ENCODE assay signal across 8 mouse cellular contexts in the genomic region with DNA sequence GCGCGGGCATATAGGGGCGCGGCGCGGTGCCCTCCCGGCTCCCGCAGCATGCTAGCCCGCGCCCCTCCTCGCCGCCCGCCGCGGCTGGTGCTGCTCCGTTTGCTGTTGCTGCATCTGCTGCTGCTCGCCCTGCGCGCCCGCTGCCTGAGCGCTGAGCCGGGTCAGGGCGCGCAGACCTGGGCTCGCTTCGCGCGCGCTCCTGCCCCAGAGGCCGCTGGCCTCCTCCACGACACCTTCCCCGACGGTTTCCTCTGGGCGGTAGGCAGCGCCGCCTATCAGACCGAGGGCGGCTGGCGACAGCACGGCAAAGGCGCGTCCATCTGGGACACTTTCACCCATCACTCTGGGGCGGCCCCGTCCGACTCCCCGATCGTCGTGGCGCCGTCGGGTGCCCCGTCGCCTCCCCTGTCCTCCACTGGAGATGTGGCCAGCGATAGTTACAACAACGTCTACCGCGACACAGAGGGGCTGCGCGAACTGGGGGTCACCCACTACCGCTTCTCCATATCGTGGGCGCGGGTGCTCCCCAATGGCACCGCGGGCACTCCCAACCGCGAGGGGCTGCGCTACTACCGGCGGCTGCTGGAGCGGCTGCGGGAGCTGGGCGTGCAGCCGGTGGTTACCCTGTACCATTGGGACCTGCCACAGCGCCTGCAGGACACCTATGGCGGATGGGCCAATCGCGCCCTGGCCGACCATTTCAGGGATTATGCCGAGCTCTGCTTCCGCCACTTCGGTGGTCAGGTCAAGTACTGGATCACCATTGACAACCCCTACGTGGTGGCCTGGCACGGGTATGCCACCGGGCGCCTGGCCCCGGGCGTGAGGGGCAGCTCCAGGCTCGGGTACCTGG. TPM values are rescaled to one million over a fixed set of nuclear protein-coding genes. Genes with fewer than 3 reads are reported as not detected.
DNase-seq lines count a peak whose midpoint lies in the region; ATAC-seq and TF ChIP-seq lines count a peak whose summit lies in the region.

No protein-coding gene starts in this region.

- no peaks in the 10 kb centered on the region for H3K9me3 ChIP-seq in ES-Bruce4 (replicated peaks; ENCODE audit: control insufficient read depth, insufficient read depth, low read length, poor library complexity, severe bottlenecking)
- H3K9me3 ChIP-seq in forebrain, postnatal 0 days (ENCODE audit: low read length): no peaks in the 10 kb centered on the region
- H3K9me3 ChIP-seq in intestine, embryonic 16.5 days (ENCODE audit: control insufficient read depth, low read length): no peaks in the 10 kb centered on the region
- no peaks in the 10 kb centered on the region for H3K9me3 ChIP-seq in liver, embryonic 16.5 days (replicated peaks; ENCODE audit: control insufficient read depth, low read length)

- TF ChIP-seq CTCF in ES-Bruce4 (IDR thresholded peaks at IDR 0.05; ENCODE audit: low read depth, low read length): no peak
- peak; percentile 51 for TF ChIP-seq CTCF in forebrain, postnatal 0 days (IDR thresholded peaks at IDR 0.05; ENCODE audit: low read depth)
- TF ChIP-seq CTCF in olfactory bulb, adult 2 months (IDR thresholded peaks at IDR 0.05; ENCODE audit: insufficient read depth, low read depth, low read length): no peak

- peaks cover 12% of the 10 kb centered on the region; the same call in 1 of the 2 replicates for H3K27me3 ChIP-seq in ES-Bruce4 (ENCODE audit: control insufficient read depth, insufficient read depth, low read length, poor library complexity, severe bottlenecking)
- H3K27me3 ChIP-seq in forebrain, postnatal 0 days (ENCODE audit: insufficient read depth, low read length): peaks cover 22% of the 10 kb centered on the region
- peaks cover 25% of the 10 kb centered on the region for H3K27me3 ChIP-seq in intestine, embryonic 16.5 days (replicated peaks; ENCODE audit: control insufficient read depth, insufficient read depth, low read length)
- peaks cover 23% of the 10 kb centered on the region for H3K27me3 ChIP-seq in liver, embryonic 16.5 days (ENCODE audit: control insufficient read depth, insufficient read depth, low read depth, low read length)

- no peak overlapping the region for H3K27ac ChIP-seq in ES-Bruce4 (ENCODE audit: insufficient read depth, low read length)
- H3K27ac ChIP-seq in forebrain, postnatal 0 days (ENCODE audit: low read depth, low read length): no peak overlapping the region
- no peak overlapping the region for H3K27ac ChIP-seq in intestine, embryonic 16.5 days (ENCODE audit: low read length)
- H3K27ac ChIP-seq in liver, embryonic 16.5 days (ENCODE audit: low read length): no peak overlapping the region
- H3K27ac ChIP-seq in olfactory bulb, adult 2 months (ENCODE audit: insufficient read depth, low read depth, low read length): no peak overlapping the region

- peak overlapping the region; percentile 56 for H3K4me3 ChIP-seq in ES-Bruce4 (ENCODE audit: low read depth, low read length)
- H3K4me3 ChIP-seq in forebrain, postnatal 0 days (ENCODE audit: low read depth, low read length): peak overlapping the region; percentile 51
- peak overlapping the region; percentile 53 for H3K4me3 ChIP-seq in intestine, embryonic 16.5 days (ENCODE audit: low read length)
- H3K4me3 ChIP-seq in liver, embryonic 16.5 days (ENCODE audit: low read depth, low read length): peak overlapping the region; percentile 45
- peak overlapping the region; percentile 42 for H3K4me3 ChIP-seq in olfactory bulb, adult 2 months (ENCODE audit: insufficient read depth, low read depth, low read length)

- TF ChIP-seq EP300 in ES-Bruce4 (IDR thresholded peaks at IDR 0.05; ENCODE audit: insufficient read depth, low read depth, low read length): no peak

- no peaks in the 10 kb centered on the region for H3K36me3 ChIP-seq in ES-Bruce4 (ENCODE audit: control insufficient read depth, insufficient read depth, low read length, poor library complexity, severe bottlenecking)
- no peaks in the 10 kb centered on the region for H3K36me3 ChIP-seq in forebrain, postnatal 0 days (ENCODE audit: insufficient read depth)
- H3K36me3 ChIP-seq in intestine, embryonic 16.5 days (ENCODE audit: control insufficient read depth, insufficient read depth, low read length): no peaks in the 10 kb centered on the region
- no peaks in the 10 kb centered on the region for H3K36me3 ChIP-seq in liver, embryonic 16.5 days (ENCODE audit: control insufficient read depth, insufficient read depth)

- H3K4me2 ChIP-seq in forebrain, postnatal 0 days (ENCODE audit: low read depth): peak overlapping the region; percentile 65
- H3K4me2 ChIP-seq in intestine, embryonic 16.5 days (ENCODE audit: low read depth, low read length): peak overlapping the region; percentile 91
- peak overlapping the region; percentile 54 for H3K4me2 ChIP-seq in liver, embryonic 16.5 days (ENCODE audit: low read depth, low read length)

- 5% methylated on average over 82 of the region's 89 CpGs for WGBS in forebrain, postnatal 0 days
- WGBS in intestine, embryonic 16.5 days: 2% methylated on average over 83 of the region's 89 CpGs
- 3% methylated on average over 77 of the region's 89 CpGs for WGBS in liver, embryonic 16.5 days (ENCODE audit: insufficient replicate concordance)
- 2% methylated on average over 88 of the region's 89 CpGs for WGBS in olfactory bulb, adult 2 months

- peak overlapping the region; percentile 35 for H3K9ac ChIP-seq in ES-Bruce4 (ENCODE audit: low read depth, poor library complexity, severe bottlenecking)
- peak overlapping the region; percentile 43 for H3K9ac ChIP-seq in forebrain, postnatal 0 days
- peak overlapping the region; percentile 54 for H3K9ac ChIP-seq in intestine, embryonic 16.5 days (ENCODE audit: low read depth, low read length)
- no peak overlapping the region for H3K9ac ChIP-seq in liver, embryonic 16.5 days (ENCODE audit: low read depth, low read length)

- peak; percentile 81 for ATAC-seq in forebrain, postnatal 0 days
- peak; percentile 86 for ATAC-seq in intestine, embryonic 16.5 days
- ATAC-seq in liver, embryonic 16.5 days (ENCODE audit: low read depth): peak; percentile 60
- ATAC-seq in monocyte, adult 5-6 weeks (replicated peaks; ENCODE audit: insufficient number of reproducible peaks, low FRiP score, low TSS enrichment, poor library complexity, severe bottlenecking): no peak

- peak; percentile 63 for DNase-seq in ZHBTc4 (ENCODE audit: low read depth, low spot score)
- peak; percentile 39 for DNase-seq in forebrain, postnatal 0 days
- no peak for DNase-seq in cerebellum, adult 9-11 months

- TF ChIP-seq POLR2A in ES-Bruce4 (IDR thresholded peaks at IDR 0.05; ENCODE audit: insufficient read depth, low read length): no peak
- no peak for TF ChIP-seq POLR2A in olfactory bulb, adult 2 months (IDR thresholded peaks at IDR 0.05; ENCODE audit: insufficient read depth, low read depth, low read length)

- H3K4me1 ChIP-seq in ES-Bruce4 (ENCODE audit: control insufficient read depth, insufficient read depth, low read length): no peaks in the 10 kb centered on the region
- no peaks in the 10 kb centered on the region for H3K4me1 ChIP-seq in forebrain, postnatal 0 days (ENCODE audit: insufficient read depth)
- peaks cover 9% of the 10 kb centered on the region for H3K4me1 ChIP-seq in intestine, embryonic 16.5 days (ENCODE audit: control insufficient read depth, insufficient read depth, low read length)
- H3K4me1 ChIP-seq in liver, embryonic 16.5 days (ENCODE audit: control insufficient read depth, low read depth, low read length): no peaks in the 10 kb centered on the region
- H3K4me1 ChIP-seq in olfactory bulb, adult 2 months (ENCODE audit: control insufficient read depth, insufficient read depth, low read length): peaks cover 15% of the 10 kb centered on the region

RNA-seq across cellular contexts. Expression of a gene that starts 0.5 kb away (rescaled TPM):
- 0.33 and 0.69 TPM in 2 replicates for polyA plus RNA-seq in ES-Bruce4 (2011; ENCODE audit: insufficient read depth, insufficient read length, low read depth, missing spikeins)
- 1.5 TPM in 2 replicates for total RNA-seq in forebrain, postnatal 0 days (2014; rRNA removed)
- polyA plus RNA-seq in forebrain, postnatal 0 days (2015; fragmentation: Nextera tagmentation; extraction: Ambion mirVana): 0.40 and 0.61 TPM in 2 replicates
- polyA plus RNA-seq in intestine, embryonic 16.5 days (2015; fragmentation: Nextera tagmentation; extraction: Ambion mirVana): 0.04 TPM in 2 replicates
- polyA plus RNA-seq in liver, embryonic 16.5 days (2015; fragmentation: Nextera tagmentation; extraction: Ambion mirVana): 0.08 and 0.12 TPM in 2 replicates
- polyA plus RNA-seq in olfactory bulb, adult 2 months (2012; ENCODE audit: insufficient read depth, insufficient read length, low replicate concordance, missing spikeins): not detected in 2 replicates
- total RNA-seq in monocyte, adult 5-6 weeks (2017): not detected in 3 replicates
